Mouse (Mus musculus): ENCODE data around the gene Gm6176.
"Not testable (repeated sequence)": the region's sequence is repeated elsewhere in the genome, so short reads cannot be mapped to it uniquely, and the experiment has no call there.

Gm6176 gene

GRCm38 (mm10) chr7:22056205-22056604, at the start of gene Gm6176:
Gene Gm6176, minus strand, starts transcription at chr7:22056305.
- in situ Hi-C loops (cut with MboI, MseI): not testable (repeated sequence)

- in situ Hi-C loops (cut with MboI, MseI): not testable (repeated sequence)
Measured at GRCm38 (mm10) chr7:22068757-22069156, 12.7 kb upstream of the Gm6176 start, which contains the start of gene Vmn1r139. Gene Vmn1r139, plus strand, starts transcription at chr7:22069057.

- in situ Hi-C loops (cut with MboI, MseI): not testable (repeated sequence)
Measured at GRCm38 (mm10) chr7:22028797-22029196, 27.3 kb downstream of the Gm6176 start, which contains the start of gene Vmn1r138. Gene Vmn1r138, minus strand, starts transcription at chr7:22028897.
